Mouse (Mus musculus): Measurements from ENCODE around the gene Ugt3a2. TPM values are rescaled to one million over a fixed set of nuclear protein-coding genes. Genes with fewer than 3 reads are reported as not detected.

The Ugt3a2 gene
- polyA plus RNA-seq (2016; fragmentation: Nextera tagmentation; extraction: Ambion mirVana): not detected in 2 replicates

- no peaks in the 10 kb centered on the region for H3K9me3 ChIP-seq
- H3K4me1 ChIP-seq: no peaks in the 10 kb centered on the region
- ATAC-seq (ENCODE audit: low FRiP score): no peak
- H3K27ac ChIP-seq: no peak within 1 kb of the TSS
- WGBS: 88% methylated on average over 4 of the region's 4 CpGs
- no peak within 1 kb of the TSS for H3K9ac ChIP-seq
- H3K36me3 ChIP-seq (replicated peaks): no peaks in the 10 kb centered on the region
- H3K27me3 ChIP-seq: no peaks in the 10 kb centered on the region
- H3K4me3 ChIP-seq (replicated peaks): no peak within 1 kb of the TSS
- H3K4me2 ChIP-seq: no peak within 1 kb of the TSS
These were observed at the start of gene Ugt3a2 for GRCm38 (mm10) chr15:9335341-9335740. TSS of gene Ugt3a2 (plus strand) at chr15:9335550.

- ATAC-seq (ENCODE audit: low FRiP score): no peak
- Histone ChIP-seq H3K9me3 (no peaks in the 10 kb centered on the region), H3K9ac (no peak overlapping the region), H3K4me3 (replicated peaks) (no peak overlapping the region), H3K27ac (no peak overlapping the region), H3K4me2 (no peak overlapping the region), H3K4me1 (no peaks in the 10 kb centered on the region), H3K36me3 (replicated peaks) (no peaks in the 10 kb centered on the region), H3K27me3 (no peaks in the 10 kb centered on the region)
- 60% methylated on average over 2 of the region's 2 CpGs for WGBS
These were observed 45.7 kb upstream of the Ugt3a2 start for GRCm38 (mm10) chr15:9289660-9290059.

- Histone ChIP-seq H3K27ac (no peak overlapping the region), H3K4me3 (replicated peaks) (no peak overlapping the region), H3K36me3 (replicated peaks) (no peaks in the 10 kb centered on the region), H3K9ac (no peak overlapping the region), H3K9me3 (no peaks in the 10 kb centered on the region), H3K4me2 (no peak overlapping the region), H3K27me3 (no peaks in the 10 kb centered on the region), H3K4me1 (no peaks in the 10 kb centered on the region)
- ATAC-seq (ENCODE audit: low FRiP score): no peak
- WGBS: 83% methylated on average over 8 of the region's 8 CpGs
These were observed 29.2 kb upstream of the Ugt3a2 start for GRCm38 (mm10) chr15:9305978-9306692.

- H3K4me3 ChIP-seq (replicated peaks): no peak overlapping the region
- no peaks in the 10 kb centered on the region for H3K36me3 ChIP-seq (replicated peaks)
- ATAC-seq (ENCODE audit: low FRiP score): no peak
- H3K9ac ChIP-seq: no peak overlapping the region
- H3K27ac ChIP-seq: no peak overlapping the region
- H3K4me2 ChIP-seq: no peak overlapping the region
- no peaks in the 10 kb centered on the region for H3K9me3 ChIP-seq
- WGBS: 76% methylated on average over 2 of the region's 2 CpGs
- H3K27me3 ChIP-seq: no peaks in the 10 kb centered on the region
- H3K4me1 ChIP-seq: no peaks in the 10 kb centered on the region
These were observed 754 bp upstream of the Ugt3a2 start for GRCm38 (mm10) chr15:9334596-9334995.

GRCm38 (mm10) chr15:9336616-9337015, 1.3 kb downstream of the Ugt3a2 start:
- Histone ChIP-seq H3K9ac (no peak overlapping the region), H3K4me2 (no peak overlapping the region), H3K36me3 (replicated peaks) (no peaks in the 10 kb centered on the region), H3K4me1 (no peaks in the 10 kb centered on the region), H3K9me3 (no peaks in the 10 kb centered on the region), H3K4me3 (replicated peaks) (no peak overlapping the region), H3K27ac (no peak overlapping the region), H3K27me3 (no peaks in the 10 kb centered on the region)
- 91% methylated on average over 3 of the region's 3 CpGs for WGBS
- no peak for ATAC-seq (ENCODE audit: low FRiP score)

GRCm38 (mm10) chr15:9337021-9337420, 1.7 kb downstream of the Ugt3a2 start:
- Histone ChIP-seq H3K9ac (no peak overlapping the region), H3K27me3 (no peaks in the 10 kb centered on the region), H3K4me1 (no peaks in the 10 kb centered on the region), H3K27ac (no peak overlapping the region), H3K9me3 (no peaks in the 10 kb centered on the region), H3K4me3 (replicated peaks) (no peak overlapping the region), H3K36me3 (replicated peaks) (no peaks in the 10 kb centered on the region), H3K4me2 (no peak overlapping the region)
- no peak for ATAC-seq (ENCODE audit: low FRiP score)
- 79% methylated on average over 3 of the region's 3 CpGs for WGBS

GRCm38 (mm10) chr15:9348739-9349138, 13.4 kb downstream of the Ugt3a2 start:
- no peak overlapping the region for H3K27ac ChIP-seq
- H3K27me3 ChIP-seq: no peaks in the 10 kb centered on the region
- H3K9me3 ChIP-seq: no peaks in the 10 kb centered on the region
- no peak overlapping the region for H3K9ac ChIP-seq
- no peak for ATAC-seq (ENCODE audit: low FRiP score)
- H3K36me3 ChIP-seq (replicated peaks): no peaks in the 10 kb centered on the region
- H3K4me2 ChIP-seq: no peak overlapping the region
- H3K4me1 ChIP-seq: no peaks in the 10 kb centered on the region
- H3K4me3 ChIP-seq (replicated peaks): no peak overlapping the region
- WGBS: 54% methylated on average over 3 of the region's 3 CpGs

- H3K27me3 ChIP-seq: no peaks in the 10 kb centered on the region
- ATAC-seq (ENCODE audit: low FRiP score): no peak
- no peak overlapping the region for H3K4me3 ChIP-seq (replicated peaks)
- H3K4me1 ChIP-seq: no peaks in the 10 kb centered on the region
- H3K36me3 ChIP-seq (replicated peaks): no peaks in the 10 kb centered on the region
- no peak overlapping the region for H3K9ac ChIP-seq
- H3K4me2 ChIP-seq: no peak overlapping the region
- no peaks in the 10 kb centered on the region for H3K9me3 ChIP-seq
- 67% methylated on average over 2 of the region's 2 CpGs for WGBS
- H3K27ac ChIP-seq: no peak overlapping the region
These were observed 27.5 kb downstream of the Ugt3a2 start for GRCm38 (mm10) chr15:9362801-9363200.

GRCm38 (mm10) chr15:9368774-9369173, 33.4 kb downstream of the Ugt3a2 start:
- no peak overlapping the region for H3K4me2 ChIP-seq
- no peak for ATAC-seq (ENCODE audit: low FRiP score)
- H3K9me3 ChIP-seq: no peaks in the 10 kb centered on the region
- 90% methylated on average over 3 of the region's 3 CpGs for WGBS
- no peaks in the 10 kb centered on the region for H3K27me3 ChIP-seq
- no peak overlapping the region for H3K9ac ChIP-seq
- H3K4me3 ChIP-seq (replicated peaks): no peak overlapping the region
- no peaks in the 10 kb centered on the region for H3K4me1 ChIP-seq
- no peaks in the 10 kb centered on the region for H3K36me3 ChIP-seq (replicated peaks)
- no peak overlapping the region for H3K27ac ChIP-seq

- Histone ChIP-seq H3K4me2 (no peak overlapping the region), H3K4me3 (replicated peaks) (no peak overlapping the region), H3K36me3 (replicated peaks) (no peaks in the 10 kb centered on the region), H3K9me3 (no peaks in the 10 kb centered on the region), H3K27me3 (no peaks in the 10 kb centered on the region), H3K9ac (no peak overlapping the region), H3K27ac (no peak overlapping the region), H3K4me1 (no peaks in the 10 kb centered on the region)
- no peak for ATAC-seq (ENCODE audit: low FRiP score)
- 91% methylated on average over 7 of the region's 7 CpGs for WGBS
These were observed 40.9 kb downstream of the Ugt3a2 start for GRCm38 (mm10) chr15:9376281-9376680.

GRCm38 (mm10) chr15:9409475-9409874, 74.1 kb downstream of the Ugt3a2 start:
- ATAC-seq (ENCODE audit: low FRiP score): no peak
- Histone ChIP-seq H3K9ac (no peak overlapping the region), H3K27me3 (no peaks in the 10 kb centered on the region), H3K4me1 (no peaks in the 10 kb centered on the region), H3K4me2 (no peak overlapping the region), H3K9me3 (no peaks in the 10 kb centered on the region), H3K4me3 (replicated peaks) (no peak overlapping the region), H3K36me3 (replicated peaks) (no peaks in the 10 kb centered on the region), H3K27ac (no peak overlapping the region)
- 85% methylated on average over 3 of the region's 3 CpGs for WGBS

All from forebrain, embryonic 12.5 days (tissue).